Mouse (Mus musculus) testis, adult 2 months (tissue): Measurements from ENCODE around the gene Tuba3a. TPM values are rescaled to one million over a fixed set of nuclear protein-coding genes. Genes with fewer than 3 reads are reported as not detected.

Source experiments
- H3K27ac ChIP-seq: fragments of 200-500 bp; 2 replicates; pipeline ENCODE4 v1.5.1; 2012; ENCODE audit warnings: low read depth, low read length; ENCODE audit not compliant: control insufficient read depth, insufficient read depth
- H3K27me3 ChIP-seq: fragments of 200-500 bp; 2 replicates; pipeline ENCODE4 v1.6.1; 2012; ENCODE audit warnings: mild to moderate bottlenecking, low read length, moderate library complexity; ENCODE audit not compliant: control insufficient read depth, insufficient read depth
- H3K36me3 ChIP-seq: fragments of 200-500 bp; 2 replicates; pipeline ENCODE4 v1.6.1; 2012; ENCODE audit warnings: mild to moderate bottlenecking, low read length; ENCODE audit not compliant: control insufficient read depth, insufficient read depth
- H3K4me1 ChIP-seq: fragments of 200-500 bp; 2 replicates; pipeline ENCODE4 v1.6.1; 2012; ENCODE audit warnings: low read length; ENCODE audit not compliant: control insufficient read depth, insufficient read depth
- H3K4me3 ChIP-seq: fragments of 200-500 bp; 2 replicates; pipeline ENCODE4 v1.5.1; 2012; ENCODE audit warnings: low read depth, mild to moderate bottlenecking, low read length, moderate library complexity, mixed read lengths; ENCODE audit not compliant: control insufficient read depth
- CTCF ChIP-seq: fragments of 200-500 bp; IDR thresholded peaks from 2 replicates; pipeline ENCODE4 v1.5.1; 2012; ENCODE audit warnings: low read depth, mild to moderate bottlenecking, inconsistent platforms, low read length, moderate library complexity; ENCODE audit not compliant: control insufficient read depth, insufficient read depth, insufficient replicate concordance
- POLR2A ChIP-seq: fragments of 200-500 bp; IDR thresholded peaks from 2 replicates; pipeline ENCODE4 v1.6.1; 2012; ENCODE audit warnings: low read depth, mild to moderate bottlenecking, inconsistent platforms, low read length, moderate library complexity; ENCODE audit not compliant: control insufficient read depth
- polyA plus RNA-seq: library from polyadenylated mRNA; depleted of rRNA; stranded (reverse); fragments of >200 nt; gene quantifications from 2 replicates; pipeline ENCODE4 v1.2.3, GENCODE M21; 2012

The Tuba3a gene
- polyA plus RNA-seq, 1 experiment = 2,638 TPM

GRCm38 (mm10) chr6:125322794-125323193 is 37.0 kb upstream of the Tuba3a start:
- TF ChIP-seq CTCF = no peak
- TF ChIP-seq POLR2A = no peak
- Histone ChIP-seq H3K27ac (no peak overlapping the region), H3K27me3 (no peaks in the 10 kb centered on the region), H3K4me3 (no peak overlapping the region), H3K36me3 (no peaks in the 10 kb centered on the region), H3K4me1 (peaks cover 9% of the 10 kb centered on the region)

- TF ChIP-seq POLR2A (no peak), CTCF (no peak)
- no peaks in the 10 kb centered on the region for H3K27me3 ChIP-seq
- H3K4me3 ChIP-seq = no peak overlapping the region; the same call in 1 of the 2 replicates
- H3K4me1 ChIP-seq = peaks cover 9% of the 10 kb centered on the region
- H3K27ac ChIP-seq = no peak overlapping the region
- no peaks in the 10 kb centered on the region for H3K36me3 ChIP-seq
These were observed 35.4 kb upstream of the Tuba3a start for GRCm38 (mm10) chr6:125321114-125321855.

DNA sequence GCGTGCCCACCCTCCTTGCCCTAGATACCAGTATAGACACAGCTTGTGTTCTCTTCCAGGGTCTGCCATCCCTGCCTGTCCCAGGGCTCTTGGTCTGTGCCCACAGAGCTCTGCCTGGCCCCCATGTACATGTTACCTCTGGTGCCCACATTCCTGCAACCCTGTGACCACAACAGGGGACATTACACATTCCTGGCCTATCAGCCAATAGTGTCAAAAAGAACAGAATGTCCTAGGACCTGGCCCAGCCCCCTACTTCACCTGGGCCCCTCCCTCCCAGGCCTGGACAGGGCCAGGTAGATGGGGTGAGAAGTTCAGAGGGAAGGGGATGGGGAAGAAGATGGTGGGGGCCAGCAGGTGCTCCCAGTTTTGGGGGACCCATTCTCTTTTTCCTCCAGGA is 34.5 kb upstream of the Tuba3a start, which contains the start of gene Scnn1a:
TSS of gene Scnn1a (plus strand) at position 337 of the 400 bp plus-strand sequence.
- peaks cover 9% of the 10 kb centered on the region for H3K4me1 ChIP-seq
- no peaks in the 10 kb centered on the region for H3K36me3 ChIP-seq
- H3K27me3 ChIP-seq = no peaks in the 10 kb centered on the region
- no peak within 1 kb of the TSS; the same call in 1 of the 2 replicates for H3K4me3 ChIP-seq
- TF ChIP-seq POLR2A (no peak), CTCF (no peak)
- no peak within 1 kb of the TSS for H3K27ac ChIP-seq

GRCm38 (mm10) chr6:125319919-125320296 is 34.1 kb upstream of the Tuba3a start:
- Histone ChIP-seq H3K27me3 (no peaks in the 10 kb centered on the region), H3K4me1 (peaks cover 9% of the 10 kb centered on the region), H3K36me3 (no peaks in the 10 kb centered on the region), H3K27ac (no peak overlapping the region), H3K4me3 (no peak overlapping the region)
- TF ChIP-seq CTCF (no peak), POLR2A (no peak)

- no peak overlapping the region for H3K4me3 ChIP-seq
- H3K27ac ChIP-seq = no peak overlapping the region
- peaks cover 12% of the 10 kb centered on the region for H3K4me1 ChIP-seq
- no peak for TF ChIP-seq CTCF
- TF ChIP-seq POLR2A = no peak
- no peaks in the 10 kb centered on the region for H3K36me3 ChIP-seq
- H3K27me3 ChIP-seq = no peaks in the 10 kb centered on the region
These were observed 33.4 kb upstream of the Tuba3a start for GRCm38 (mm10) chr6:125318981-125319918.

DNA sequence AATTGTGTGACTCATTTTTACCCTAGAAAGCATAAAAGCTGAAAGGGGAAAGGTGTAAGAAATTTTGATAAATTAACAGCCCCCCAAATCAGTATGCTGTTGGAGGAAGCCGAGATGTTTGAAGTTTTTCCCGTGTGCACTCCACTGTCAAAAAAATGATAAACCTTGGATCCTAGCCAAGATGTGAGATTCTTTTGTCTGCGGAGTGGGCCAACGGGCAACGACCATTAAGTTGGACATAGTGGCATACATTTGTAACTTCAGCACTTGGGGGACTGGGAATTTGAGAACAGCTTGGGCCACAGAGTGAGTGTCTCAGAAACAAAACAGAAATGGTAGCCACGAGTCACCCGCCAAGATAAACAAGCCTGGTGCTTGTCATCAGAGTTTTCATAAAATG is 31.2 kb upstream of the Tuba3a start:
- no peak overlapping the region for H3K27ac ChIP-seq
- H3K36me3 ChIP-seq = no peaks in the 10 kb centered on the region; the same call in 1 of the 2 replicates
- H3K4me1 ChIP-seq = peaks cover 17% of the 10 kb centered on the region
- no peak overlapping the region for H3K4me3 ChIP-seq
- no peaks in the 10 kb centered on the region for H3K27me3 ChIP-seq
- TF ChIP-seq CTCF = no peak
- no peak for TF ChIP-seq POLR2A

DNA sequence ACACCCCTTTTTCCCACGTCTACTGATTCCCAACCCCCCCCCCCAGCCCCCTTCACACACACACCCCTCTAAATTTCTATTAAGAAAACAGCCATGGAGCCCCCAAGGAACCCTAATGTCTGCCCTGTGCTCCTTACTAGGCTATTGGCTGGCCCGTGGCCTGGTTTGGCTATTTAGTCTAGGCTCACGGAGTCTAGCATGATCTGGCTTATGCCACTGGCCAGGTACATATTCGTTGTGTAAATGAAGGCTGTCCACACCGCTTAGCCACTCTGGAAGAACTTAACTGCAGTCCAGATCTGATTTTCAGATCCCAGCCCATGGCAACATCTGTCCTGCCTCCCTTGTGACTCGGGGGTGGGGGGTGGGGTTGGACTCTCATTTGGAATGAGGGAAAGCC is 28.9 kb upstream of the Tuba3a start:
- Histone ChIP-seq H3K4me1 (peaks cover 9% of the 10 kb centered on the region), H3K27ac (no peak overlapping the region), H3K27me3 (no peaks in the 10 kb centered on the region), H3K4me3 (no peak overlapping the region), H3K36me3 (no peaks in the 10 kb centered on the region; the same call in 1 of the 2 replicates)
- TF ChIP-seq CTCF (no peak), POLR2A (no peak)
